Mouse (Mus musculus): ENCODE data around the gene Fbln1. TPM values are rescaled to one million over a fixed set of nuclear protein-coding genes. Genes with fewer than 3 reads are reported as not detected.

Fbln1 gene
- polyA plus RNA-seq, 1 experiment from 2014 or later = 188 TPM

Other genes with a start within 250 kb of the Fbln1 start
- 6.6 TPM in 2 replicates for gene 5031439G07Rik, start 217.4 kb upstream of the Fbln1 start, polyA plus RNA-seq (2014; fragmentation: Nextera tagmentation; extraction: Ambion mirVana)
- 11.9 and 12.6 TPM in 2 replicates for gene Upk3a, start 188.8 kb upstream of the Fbln1 start, polyA plus RNA-seq (2014; fragmentation: Nextera tagmentation; extraction: Ambion mirVana)
- 17.3 and 23.2 TPM in 2 replicates for gene Fam118a, start 177.0 kb upstream of the Fbln1 start, polyA plus RNA-seq (2014; fragmentation: Nextera tagmentation; extraction: Ambion mirVana)
- gene Smc1b, start 74.0 kb upstream of the Fbln1 start, polyA plus RNA-seq (2014; fragmentation: Nextera tagmentation; extraction: Ambion mirVana) = 0.19 and 0.22 TPM in 2 replicates
- gene Ribc2, start 73.9 kb upstream of the Fbln1 start, polyA plus RNA-seq (2014; fragmentation: Nextera tagmentation; extraction: Ambion mirVana) = 0.19 and 0.69 TPM in 2 replicates
- 249 and 297 TPM in 2 replicates for gene Atxn10, start 130.3 kb downstream of the Fbln1 start, polyA plus RNA-seq (2014; fragmentation: Nextera tagmentation; extraction: Ambion mirVana)

Measured in kidney, embryonic 14.5 days (tissue).